Mouse (Mus musculus) retina, postnatal 7 days (tissue): Measurements from ENCODE around the gene Astn2.

Experiments
- DNase-seq: peaks from one replicate; pipeline ENCODE4 v3.0.0-alpha.2; 2012; ENCODE audit warnings: low read depth, low spot score

Gene Astn2

GRCm38 (mm10) chr4:65976251-65976650 is 428.2 kb downstream of the Astn2 start:
- DNase-seq: no peak

GRCm38 (mm10) chr4:65972395-65972794 is 432.0 kb downstream of the Astn2 start:
- DNase-seq: no peak

GRCm38 (mm10) chr4:65969318-65969717 is 435.1 kb downstream of the Astn2 start:
- no peak for DNase-seq

GRCm38 (mm10) chr4:65964604-65965003 is 439.8 kb downstream of the Astn2 start:
- no peak for DNase-seq

- DNase-seq: no peak
Observed at GRCm38 (mm10) chr4:65959188-65959759, 445.1 kb downstream of the Astn2 start.

- no peak for DNase-seq
Observed at GRCm38 (mm10) chr4:65958369-65959187, 445.8 kb downstream of the Astn2 start.

GRCm38 (mm10) chr4:65951918-65952317 is 452.5 kb downstream of the Astn2 start:
- DNase-seq: no peak

- DNase-seq: no peak
Observed at GRCm38 (mm10) chr4:65947141-65947649, 457.2 kb downstream of the Astn2 start.

DNA sequence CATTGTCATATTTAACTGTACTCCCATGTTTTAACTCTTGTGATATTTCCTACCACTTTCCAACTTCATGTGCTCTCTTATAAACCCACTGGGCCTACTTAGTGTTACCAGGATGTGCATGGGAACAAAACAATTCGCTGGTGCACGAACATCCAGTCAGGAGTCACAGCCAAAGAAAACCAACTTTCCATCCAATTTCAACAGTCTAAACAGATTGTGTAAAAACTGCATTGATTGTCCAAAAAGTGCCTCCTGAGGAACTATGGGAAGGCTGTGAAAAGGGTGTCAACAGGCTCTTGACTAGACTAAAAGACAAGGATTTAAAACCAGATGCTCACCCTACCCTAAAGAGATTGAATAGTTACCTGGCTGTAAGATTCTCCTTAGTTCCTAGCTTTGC is 458.4 kb downstream of the Astn2 start:
- DNase-seq: no peak

DNA sequence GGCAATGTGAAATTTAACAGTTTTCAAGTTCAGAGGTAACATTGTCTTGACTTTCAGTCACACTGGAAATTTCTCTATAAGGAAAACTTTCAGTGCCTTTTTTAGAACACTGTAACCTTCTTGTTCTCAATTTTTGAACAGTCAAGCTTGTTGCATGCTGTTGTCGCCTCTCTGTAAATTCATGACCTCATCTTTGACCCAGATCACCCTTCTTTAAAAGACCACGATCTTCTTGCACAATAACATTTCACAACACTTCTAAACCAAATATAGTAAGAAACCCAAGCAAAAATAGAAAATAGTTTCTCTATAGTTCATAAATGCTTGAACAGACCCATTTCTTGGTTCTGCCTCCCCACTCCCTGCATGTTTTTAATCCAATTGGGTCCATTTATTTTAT is 473.5 kb downstream of the Astn2 start:
- no peak for DNase-seq

GRCm38 (mm10) chr4:65920294-65920693 is 484.1 kb downstream of the Astn2 start:
- DNase-seq: no peak

GRCm38 (mm10) chr4:65916027-65917008 is 488.1 kb downstream of the Astn2 start:
- DNase-seq: no peak

- no peak for DNase-seq
Observed at GRCm38 (mm10) chr4:65912247-65912942, 492.0 kb downstream of the Astn2 start.

GRCm38 (mm10) chr4:65907660-65908059 is 496.8 kb downstream of the Astn2 start:
- no peak for DNase-seq

DNA sequence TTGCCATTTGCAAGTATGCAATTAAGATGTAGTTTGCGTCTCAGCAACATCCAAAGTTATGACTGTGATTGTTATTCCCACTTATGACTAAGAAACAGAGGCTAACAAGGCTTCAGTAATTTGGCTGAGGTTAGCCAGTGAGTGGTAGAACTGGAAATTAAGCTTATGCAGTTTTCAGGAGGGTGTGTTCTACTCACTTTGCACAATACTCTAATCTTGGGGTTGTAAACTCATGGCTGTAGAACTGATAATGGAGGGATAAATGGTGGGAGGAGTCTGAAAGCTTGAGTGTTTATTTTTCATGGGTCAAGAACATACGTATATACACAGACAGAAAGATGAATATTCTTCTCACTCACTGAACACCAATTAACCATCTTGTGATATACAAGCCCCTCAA is 499.4 kb downstream of the Astn2 start:
- DNase-seq: no peak

DNA sequence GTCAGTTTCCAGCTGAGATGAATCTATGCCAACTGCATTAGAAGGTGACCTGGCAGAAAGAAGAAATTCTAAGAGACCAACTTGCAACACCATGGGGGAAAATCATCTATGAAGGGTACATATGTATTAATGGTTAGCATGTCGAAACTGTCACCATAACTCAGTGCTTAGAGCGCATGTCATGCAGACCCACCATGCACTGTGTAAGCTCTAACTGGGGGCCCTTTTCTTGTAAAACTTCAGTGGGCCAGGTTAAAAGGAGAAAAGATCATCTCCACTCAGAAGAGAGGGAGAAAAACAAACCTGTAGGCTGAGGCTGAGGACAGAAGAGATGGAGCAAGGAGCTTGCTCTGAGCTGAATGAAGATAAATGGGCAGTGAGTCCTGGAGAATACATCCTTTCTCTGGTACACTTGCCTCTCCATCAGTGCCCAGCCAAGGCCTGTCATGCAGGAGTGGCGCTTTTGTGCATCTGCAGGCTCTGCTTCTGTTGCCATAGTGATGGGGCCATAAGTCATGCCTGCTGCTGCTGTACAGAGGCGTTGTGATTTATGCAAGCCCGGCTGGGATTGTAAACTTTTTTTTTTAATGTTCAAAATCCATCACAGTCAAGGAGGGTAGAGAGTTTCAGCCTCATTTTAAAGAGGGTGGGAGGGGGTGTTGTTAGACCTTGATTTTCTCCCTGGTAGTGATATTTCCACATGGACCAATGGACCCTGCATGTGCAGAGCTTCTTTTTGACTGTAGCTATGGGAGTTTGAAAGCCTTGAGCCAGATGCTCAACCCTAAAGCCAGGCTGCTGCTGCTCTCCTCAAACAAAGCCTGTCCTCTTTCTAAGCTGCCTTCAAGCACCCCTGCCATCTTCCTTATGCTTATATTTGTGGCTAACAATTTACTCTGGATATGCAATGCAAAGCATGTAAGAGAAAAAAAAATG is 508.1 kb downstream of the Astn2 start:
- no peak for DNase-seq

DNA sequence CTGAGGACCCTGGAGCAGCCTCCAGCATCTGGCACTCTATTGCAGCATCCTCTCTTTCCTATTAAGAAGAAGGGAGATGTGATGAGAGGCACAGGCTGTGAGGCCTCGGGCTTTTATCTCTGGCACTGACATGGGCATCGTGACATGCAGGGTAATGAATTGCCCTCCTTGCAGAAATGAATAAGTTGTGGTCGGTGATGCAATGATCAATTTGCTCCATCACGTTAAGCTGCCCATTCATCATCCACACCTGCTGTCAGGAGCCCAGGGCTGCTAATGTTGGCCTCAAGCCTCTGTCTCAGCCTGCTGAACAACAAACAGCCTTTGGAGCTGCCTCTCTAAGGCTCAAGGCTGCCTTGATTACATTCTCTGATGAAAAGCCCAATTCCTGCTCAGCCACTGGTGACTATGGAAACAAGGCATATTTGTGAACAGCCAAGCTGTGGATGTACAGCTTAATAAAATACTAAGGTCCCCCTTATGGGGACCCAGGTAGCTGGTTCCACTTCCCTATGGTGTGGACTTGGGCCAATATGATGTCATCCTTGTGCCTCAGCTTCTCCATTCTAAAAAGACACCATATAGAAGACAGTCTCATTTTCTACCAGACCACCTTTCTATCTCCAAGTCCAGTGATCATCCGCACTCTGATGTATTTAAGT is 515.9 kb downstream of the Astn2 start:
- DNase-seq: no peak

DNA sequence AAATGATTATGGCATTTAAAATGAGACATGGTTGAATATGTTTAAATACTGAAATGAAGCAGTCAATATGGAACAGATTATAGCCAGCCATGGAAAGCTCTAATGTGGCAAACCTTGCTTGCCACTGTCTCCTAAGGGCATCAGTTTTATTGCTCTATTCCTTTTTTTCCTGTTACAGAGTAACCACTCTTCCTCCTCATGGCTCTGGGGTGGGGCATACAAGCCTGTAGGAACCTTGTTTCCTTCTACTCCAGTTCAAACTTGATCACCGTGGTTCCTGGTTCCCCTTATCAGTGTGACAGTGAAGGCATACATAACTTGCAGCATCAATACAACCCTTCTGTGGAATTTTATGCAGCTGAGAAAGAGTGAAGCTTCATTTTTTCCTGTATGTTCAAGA is 517.5 kb downstream of the Astn2 start:
- DNase-seq: no peak

DNA sequence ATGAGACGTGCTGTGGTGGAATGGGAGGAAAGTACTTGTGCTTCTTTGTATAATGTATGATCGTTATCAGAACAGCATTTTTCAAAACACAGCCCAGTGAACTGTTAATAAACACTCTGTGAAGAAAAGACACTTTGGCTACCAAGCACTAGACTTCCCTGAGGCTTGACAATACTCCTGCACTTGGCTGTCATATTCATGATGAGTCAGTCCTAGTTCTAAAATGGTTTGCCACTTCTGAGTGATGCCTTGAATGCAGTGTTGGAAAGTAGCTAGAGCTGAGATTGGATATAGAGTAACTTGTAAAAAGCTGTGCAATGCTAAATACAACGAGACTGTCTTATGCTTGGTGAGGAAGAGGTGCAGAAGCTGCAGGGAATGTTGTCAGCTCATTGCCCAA is 518.5 kb downstream of the Astn2 start:
- no peak for DNase-seq
